1 mouse cellular context compared by ENCODE assay signal in the genomic region with DNA sequence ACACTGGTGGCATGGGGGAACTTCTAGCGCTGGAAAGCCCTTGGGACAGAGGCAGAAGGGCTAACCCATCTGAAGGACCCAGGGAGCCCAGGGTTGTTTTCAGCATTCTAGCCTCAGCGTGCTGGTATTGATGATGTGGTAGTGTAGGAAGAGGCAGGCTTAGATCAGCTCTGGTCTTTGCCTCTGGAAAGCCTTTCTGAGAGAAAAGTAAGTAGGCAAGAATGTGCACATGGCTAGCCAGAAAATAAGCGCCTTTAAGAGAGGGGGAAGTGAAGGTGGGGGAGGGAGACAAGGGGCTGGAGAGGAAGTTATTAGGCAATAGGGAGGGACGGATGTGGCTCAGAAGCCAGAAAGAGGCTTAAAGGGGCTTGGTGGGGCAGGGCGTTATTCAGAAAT.
TF ChIP-seq lines count a peak whose summit lies in the region.

No protein-coding gene starts in this region.

TF ChIP-seq in CH12.LX, 34 proteins besides CTCF, POLR2A, EP300 and RAD21 (continued from another document):
- TF ChIP-seq MYC (IDR thresholded peaks at IDR 0.05; ENCODE audit: low read depth, low read length) (peak; percentile 88; the same call in 1 of the 2 replicates), ZNF384 (IDR thresholded peaks at IDR 0.05; ENCODE audit: low read depth, low read length) (no peak), IRF4 (IDR thresholded peaks at IDR 0.05; ENCODE audit: low read depth, low read length) (peak; percentile 66), CHD2 (IDR thresholded peaks at IDR 0.05; ENCODE audit: low read length) (peak; percentile 87), ZMIZ1 (IDR thresholded peaks at IDR 0.05; ENCODE audit: low read depth, low read length) (peak; percentile 68; the same call in 1 of the 2 replicates), USF2 (conservative IDR thresholded peaks at IDR 0.05; ENCODE audit: low read depth, low read length) (no peak), MEF2A (IDR thresholded peaks at IDR 0.05; ENCODE audit: borderline replicate concordance, low read depth, low read length) (peak; percentile 68), SIN3A (IDR thresholded peaks at IDR 0.05; ENCODE audit: low read length) (0 out of 2 replicates have a peak, but pooled peaks have one; percentile 62), ZKSCAN1 (IDR thresholded peaks at IDR 0.05; ENCODE audit: borderline replicate concordance, low read depth, low read length) (no peak), NRF1 (IDR thresholded peaks at IDR 0.05; ENCODE audit: low read depth, low read length) (no peak), NELFE (IDR thresholded peaks at IDR 0.05; ENCODE audit: low read depth, low read length) (no peak), MAX (IDR thresholded peaks at IDR 0.05; ENCODE audit: low read length) (peak; percentile 74; the same call in 1 of the 2 replicates), RCOR1 (conservative IDR thresholded peaks at IDR 0.05; ENCODE audit: low read depth, low read length) (0 out of 2 replicates have a peak, but pooled peaks have one; percentile 47), E2F4 (IDR thresholded peaks at IDR 0.05; ENCODE audit: insufficient replicate concordance, low read depth, low read length) (no peak), MXI1 (IDR thresholded peaks at IDR 0.05; ENCODE audit: low read depth, low read length) (peak; percentile 86)
